Mouse (Mus musculus) forelimb bud, embryonic 11.5 days (tissue): Measurements from ENCODE around the gene Taok3.
A peak's percentile ranks its signal among the peaks of the same experiment; 100 is the strongest.

ENCODE experiments used
- DNase-seq: peaks from one replicate; pipeline ENCODE4 v3.0.0-alpha.2; 2012; ENCODE audit warnings: low read depth, low spot score

The Taok3 gene

GRCm38 (mm10) chr5:117181921-117182320 lies 62.0 kb downstream of the Taok3 start:
- DNase-seq, result no peak

DNA sequence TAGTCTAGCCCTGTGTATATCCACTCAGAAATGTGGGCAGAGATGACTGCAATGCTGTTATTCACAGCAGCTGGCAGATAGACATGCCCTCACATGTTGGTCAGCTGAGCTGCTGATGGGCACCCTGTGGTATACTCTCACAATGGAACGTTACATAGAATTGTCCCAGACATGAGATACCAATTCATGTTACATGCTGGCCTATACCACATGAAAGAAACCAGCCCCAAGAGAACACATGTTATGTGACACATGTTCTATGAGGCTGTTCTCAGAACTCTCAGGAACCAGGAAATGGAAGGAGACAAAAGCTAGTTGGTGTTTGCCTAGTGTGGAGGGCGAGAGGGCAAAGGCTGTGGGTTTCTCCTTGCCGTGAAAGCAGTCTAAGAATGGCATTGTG lies 62.5 kb downstream of the Taok3 start:
- no peak for DNase-seq

DNA sequence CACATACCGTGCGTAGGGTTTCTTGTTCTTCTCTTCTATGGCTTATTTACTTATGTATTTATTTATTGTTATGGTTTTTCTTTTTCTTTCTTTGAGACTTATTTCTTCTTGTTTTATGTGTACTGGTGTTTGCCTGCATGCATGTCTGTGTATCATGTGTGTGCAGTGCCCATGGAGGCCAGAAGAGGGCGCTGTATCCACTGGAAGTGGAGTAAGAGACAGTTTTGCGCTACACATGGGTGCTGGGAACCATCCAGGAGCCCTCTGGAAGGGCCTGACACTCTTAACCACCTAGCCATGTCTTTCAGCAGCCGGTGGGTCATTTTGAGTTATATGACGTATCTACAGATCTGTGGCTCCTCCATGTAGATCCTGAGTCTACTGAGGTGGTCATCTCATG lies 64.9 kb downstream of the Taok3 start:
- no peak for DNase-seq

DNA sequence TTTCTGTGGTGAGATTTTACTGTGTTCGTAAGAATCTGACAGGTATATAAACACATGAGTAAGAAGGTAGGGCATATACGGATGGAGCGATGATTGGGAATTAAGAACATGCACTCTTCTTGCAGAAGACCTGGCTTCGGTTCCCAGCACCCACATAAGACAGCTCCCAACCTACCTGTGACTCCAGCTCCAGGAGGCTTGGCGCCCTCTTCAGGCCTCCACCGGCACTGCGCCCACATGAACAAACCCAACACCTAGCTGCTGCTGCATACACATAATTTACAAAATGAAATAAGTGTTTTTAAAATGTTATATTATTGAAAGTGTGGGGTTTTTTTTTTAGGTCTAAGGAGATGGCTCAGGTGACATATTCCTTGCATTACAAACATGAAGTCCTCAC lies 65.7 kb downstream of the Taok3 start:
- no peak for DNase-seq

DNA sequence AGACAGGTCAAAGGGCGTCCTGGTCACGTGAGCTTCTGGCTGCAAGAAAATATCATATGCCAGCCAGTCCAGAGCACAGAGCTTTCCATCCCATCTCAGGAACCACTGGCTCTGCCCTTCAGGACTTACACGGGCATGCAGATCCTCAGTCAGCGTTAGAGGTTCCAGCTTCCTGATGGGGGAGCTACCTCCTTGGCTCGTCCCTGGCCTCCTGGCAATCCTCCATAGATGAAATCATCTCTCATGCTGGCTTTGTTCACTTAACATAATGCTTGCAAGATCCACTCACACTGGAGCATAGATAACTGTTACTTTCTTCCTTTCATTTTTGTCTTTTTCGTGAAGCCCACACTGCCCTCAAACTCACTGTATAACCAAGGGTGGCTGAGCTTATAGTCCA lies 72.1 kb downstream of the Taok3 start:
- DNase-seq, result no peak

GRCm38 (mm10) chr5:117193748-117194147 lies 73.8 kb downstream of the Taok3 start:
- DNase-seq, result no peak

DNA sequence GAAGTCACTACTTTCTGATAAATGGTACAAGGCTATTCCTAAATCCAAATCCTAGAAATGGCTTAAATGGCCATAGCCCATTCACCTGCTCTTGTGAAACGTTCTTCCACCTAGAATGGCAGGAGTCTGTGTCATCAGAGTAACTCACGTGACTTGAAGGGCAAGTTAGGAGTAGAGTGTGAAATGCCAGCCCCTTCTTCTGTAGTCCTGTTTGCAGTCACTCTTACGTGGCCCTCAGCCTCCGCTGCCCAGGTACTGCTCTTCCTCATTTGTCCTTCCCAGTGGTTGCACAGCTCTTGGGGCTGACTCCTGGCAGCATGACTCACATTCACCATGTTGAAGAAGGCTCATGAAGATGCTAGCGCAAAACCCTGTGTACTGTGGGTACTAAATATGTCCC lies 74.7 kb downstream of the Taok3 start:
- no peak for DNase-seq

- DNase-seq, result no peak
Observed at GRCm38 (mm10) chr5:117196551-117196950, 76.6 kb downstream of the Taok3 start.

DNA sequence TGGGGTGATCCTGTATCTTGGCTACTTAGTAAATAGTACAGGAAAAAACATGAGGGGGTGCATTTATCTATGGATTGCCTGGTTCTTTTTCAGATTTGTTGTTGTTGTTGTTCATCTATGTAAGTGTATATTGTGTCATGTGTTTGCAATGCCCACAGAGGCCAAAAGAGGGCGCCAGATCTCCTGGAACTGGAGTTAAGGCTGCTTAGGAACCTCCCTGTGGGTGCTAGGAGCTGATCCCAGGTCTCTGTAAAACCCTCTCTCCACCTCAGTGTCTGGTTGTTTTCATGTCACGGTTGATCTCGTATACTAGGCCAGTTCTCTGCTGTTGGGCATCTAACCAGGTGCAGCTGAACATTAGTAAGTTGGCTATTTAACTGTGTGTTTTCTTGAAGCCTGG lies 78.5 kb downstream of the Taok3 start:
- DNase-seq, result no peak

DNA sequence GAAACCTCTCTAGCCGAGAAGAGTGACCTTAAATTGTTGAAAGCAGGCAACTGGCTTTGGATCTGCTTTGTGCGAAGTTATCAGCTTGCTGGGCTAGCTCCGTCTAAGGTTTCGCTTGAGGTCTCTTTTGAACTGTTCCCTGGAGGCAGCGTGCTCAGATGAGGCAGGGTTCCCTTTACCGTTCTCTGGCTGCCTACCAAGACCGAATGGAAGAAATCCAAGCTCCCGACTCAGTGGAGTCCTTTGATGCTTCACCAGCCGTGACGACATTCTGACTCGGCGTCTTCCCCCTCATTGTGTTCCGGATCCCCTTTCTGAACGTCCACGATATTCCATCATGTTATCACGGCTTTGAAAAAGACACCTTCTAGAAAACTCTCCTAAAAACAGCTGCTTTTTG lies 87.4 kb downstream of the Taok3 start:
- DNase-seq, result no peak

- DNase-seq, result no peak
Observed at GRCm38 (mm10) chr5:117214016-117214415, 94.1 kb downstream of the Taok3 start.

- DNase-seq, result no peak
Observed at GRCm38 (mm10) chr5:117231059-117231458, 111.1 kb downstream of the Taok3 start.

DNA sequence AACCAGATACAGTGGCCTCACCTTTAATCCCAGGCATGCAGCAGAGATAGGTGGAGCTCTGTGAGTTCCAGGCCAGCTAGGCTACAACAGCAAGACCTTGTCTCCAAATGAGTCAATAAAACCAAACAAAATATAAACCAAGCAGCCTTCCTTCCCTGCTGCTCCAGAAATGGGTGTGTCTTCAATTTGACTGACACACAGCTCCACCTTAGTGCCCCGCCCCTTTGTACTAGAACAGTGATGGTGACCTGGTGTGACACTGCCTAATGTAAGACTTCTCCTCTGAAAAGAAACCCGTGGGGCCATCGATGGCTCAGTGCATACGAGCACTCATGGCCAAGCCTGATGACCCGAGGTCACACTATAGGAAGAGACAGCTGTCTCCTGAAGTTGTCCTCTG lies 116.6 kb downstream of the Taok3 start:
- DNase-seq, result no peak

GRCm38 (mm10) chr5:117239106-117239505 lies 119.2 kb downstream of the Taok3 start:
- no peak for DNase-seq

DNA sequence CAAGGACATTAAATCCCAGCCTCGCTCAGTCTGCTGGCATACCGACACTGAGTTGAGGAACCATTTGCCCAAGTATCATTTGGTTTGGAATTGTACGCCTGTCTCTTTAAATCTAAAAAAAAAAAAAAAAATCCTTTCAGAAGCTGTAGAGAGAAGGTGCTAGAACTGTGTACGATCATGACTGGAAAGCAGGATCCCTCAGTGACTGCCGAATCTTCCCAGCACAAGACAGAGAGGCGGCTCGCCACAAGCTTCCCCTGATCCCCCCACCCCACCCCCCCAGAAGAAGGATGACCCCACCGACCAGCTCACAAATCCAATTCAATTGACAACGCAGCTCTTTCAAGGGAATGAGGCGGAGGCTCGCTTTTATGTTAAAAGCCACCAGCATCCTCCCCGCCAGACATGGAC lies 120.4 kb downstream of the Taok3 start:
- DNase-seq, result no peak

DNA sequence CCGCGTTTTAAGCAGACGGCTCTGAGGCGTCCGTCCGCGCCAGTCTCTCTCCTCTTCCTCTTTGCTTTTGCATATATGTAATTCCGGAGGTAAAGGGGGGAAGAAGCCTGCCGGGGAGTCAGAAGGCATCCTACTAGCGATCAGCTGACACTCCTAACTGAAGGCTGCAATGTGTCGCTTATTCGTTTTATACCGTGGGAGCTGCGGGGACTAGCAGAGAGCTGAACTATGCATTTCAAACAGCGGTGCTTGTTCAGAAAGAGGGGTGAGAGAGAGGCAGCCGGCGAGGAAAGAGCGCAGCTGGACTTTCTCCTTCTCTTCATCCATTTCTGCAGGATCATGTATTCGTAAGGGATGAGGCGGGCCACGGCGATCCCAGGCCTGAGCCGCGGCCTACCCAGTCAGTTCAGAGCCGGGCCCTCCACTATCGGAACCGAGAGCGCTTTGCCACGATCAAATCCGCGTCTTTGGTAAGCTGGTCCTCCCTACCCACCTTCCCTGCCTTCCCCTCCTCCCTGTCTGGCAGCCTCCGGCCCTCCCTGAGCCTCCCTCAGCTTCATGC lies 120.9 kb downstream of the Taok3 start:
- DNase-seq, result peak; percentile 4

GRCm38 (mm10) chr5:117241935-117242531 lies 122.1 kb downstream of the Taok3 start:
- no peak for DNase-seq

DNA sequence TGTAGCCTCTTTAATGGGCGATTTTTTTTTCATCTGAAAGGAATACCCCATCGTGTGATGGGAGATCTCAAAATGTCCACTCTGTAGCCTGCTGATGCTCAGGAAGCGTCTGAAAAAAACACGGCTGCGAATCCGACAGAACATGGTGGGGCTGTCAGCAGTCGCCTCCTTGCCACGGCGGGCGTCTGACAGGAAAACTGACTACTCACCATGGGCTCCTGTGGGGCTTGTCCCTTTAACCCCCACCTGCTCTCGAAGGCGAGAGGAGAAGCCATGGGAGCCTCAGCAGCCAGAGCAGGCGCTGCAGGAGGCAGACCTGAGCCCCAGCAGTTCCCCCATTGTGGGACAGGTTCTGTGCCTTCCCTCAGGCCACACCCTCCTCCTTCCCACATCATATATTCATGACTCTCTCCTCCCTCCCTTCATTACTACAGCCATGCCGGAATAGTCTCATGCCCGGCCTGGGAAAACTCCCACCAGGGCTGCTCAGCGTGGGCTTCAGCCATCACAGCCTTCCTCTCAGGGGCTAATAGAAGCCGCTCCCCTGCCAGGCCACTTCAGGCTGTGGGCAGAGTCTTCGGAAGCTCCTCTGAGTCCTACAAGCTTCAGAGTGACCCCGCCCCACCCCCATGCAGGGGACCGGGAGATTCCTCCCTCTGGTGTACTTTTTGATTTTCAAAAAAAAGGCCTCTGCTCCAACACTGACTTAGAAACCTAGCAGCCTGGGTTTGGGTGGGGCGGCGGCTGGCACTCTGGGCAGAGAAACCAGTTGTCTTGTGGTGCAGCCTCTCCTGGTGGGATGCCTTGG lies 122.9 kb downstream of the Taok3 start:
- DNase-seq, result no peak

DNA sequence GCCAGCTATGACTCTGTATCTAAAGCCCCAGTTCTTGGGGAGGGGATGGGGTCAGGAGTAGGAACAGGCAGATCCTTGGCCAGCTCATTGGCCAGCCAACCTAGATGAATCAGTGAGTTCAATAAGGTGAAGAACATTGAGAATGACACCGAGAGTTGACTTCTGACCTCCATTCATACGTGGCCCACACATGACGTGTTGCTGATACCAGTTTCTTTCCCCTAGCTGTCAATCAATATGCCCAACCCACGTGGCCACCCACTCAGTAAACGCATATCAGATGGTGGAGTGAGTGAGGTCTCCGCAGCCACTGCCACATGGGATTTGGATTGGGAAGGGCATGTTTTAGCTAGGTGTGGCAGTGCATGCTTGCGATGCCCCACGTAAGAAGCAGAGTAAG lies 125.2 kb downstream of the Taok3 start:
- no peak for DNase-seq

- DNase-seq, result peak; percentile 31
Observed at GRCm38 (mm10) chr5:117248351-117248750, 128.4 kb downstream of the Taok3 start.

- peak; percentile 6 for DNase-seq
Observed at GRCm38 (mm10) chr5:117250796-117251195, 130.9 kb downstream of the Taok3 start.

GRCm38 (mm10) chr5:117251763-117252162 lies 131.8 kb downstream of the Taok3 start:
- DNase-seq, result no peak

- no peak for DNase-seq
Observed at GRCm38 (mm10) chr5:117258276-117258675, 138.3 kb downstream of the Taok3 start.
